Mouse (Mus musculus) forebrain, embryonic 14.5 days (tissue): ENCODE results near the gene Rgs7. TPM values are rescaled to one million over a fixed set of nuclear protein-coding genes. Genes with fewer than 3 reads are reported as not detected.

Experiments used
- ATAC-seq: fragments of 200-750 bp; cut with Nextera tagmentation; 2 replicates; pipeline ENCODE4 v1.8.0; 2017; ENCODE audit warnings: mild to moderate bottlenecking, moderate library complexity
- DNase-seq: peaks from one replicate; pipeline ENCODE4 v3.0.0-alpha.2; 2015; ENCODE audit warnings: low spot score
- H3K27ac ChIP-seq: fragments of 300-500 bp; sonication (generic); 2 replicates; pipeline ENCODE4 v1.5.1; 2014; ENCODE audit warnings: low read depth, mild to moderate bottlenecking, control low read depth, low read length, moderate library complexity
- H3K27me3 ChIP-seq: fragments of 300-500 bp; sonication (generic); replicated peaks from 2 replicates; pipeline ENCODE4 v1.6.1; 2014; ENCODE audit warnings: low read length, control low read depth, mixed read lengths; ENCODE audit not compliant: control insufficient read depth, insufficient read depth
- H3K36me3 ChIP-seq: fragments of 300-500 bp; sonication (generic); 2 replicates; pipeline ENCODE4 v1.6.1; 2014; ENCODE audit warnings: low read length, control low read depth; ENCODE audit not compliant: control insufficient read depth, insufficient read depth
- H3K4me1 ChIP-seq: fragments of 300-500 bp; sonication (generic); 2 replicates; pipeline ENCODE4 v1.6.1; 2014; ENCODE audit warnings: antibody characterized with exemption, low read length, control low read depth; ENCODE audit not compliant: control insufficient read depth, insufficient read depth
- H3K4me2 ChIP-seq: fragments of 300-500 bp; sonication (generic); 2 replicates; pipeline ENCODE4 v1.6.1; 2014; ENCODE audit warnings: mild to moderate bottlenecking, control low read depth, low read length
- H3K4me3 ChIP-seq: fragments of 300-500 bp; sonication (generic); 2 replicates; pipeline ENCODE4 v1.5.1; 2014; ENCODE audit warnings: low read depth, low read length, control low read depth
- H3K9ac ChIP-seq: fragments of 300-500 bp; sonication (generic); 2 replicates; pipeline ENCODE4 v1.6.1; 2014; ENCODE audit warnings: mild to moderate bottlenecking, low read length, control low read depth, moderate library complexity
- H3K9me3 ChIP-seq: fragments of 300-500 bp; sonication (generic); replicated peaks from 2 replicates; pipeline ENCODE4 v1.6.1; 2016; ENCODE audit warnings: low read length, control low read depth, mixed read lengths; ENCODE audit not compliant: control insufficient read depth
- WGBS: fragments of 180-500 bp; shearing (Covaris S2); extraction: QIAGEN DNeasy Blood & Tissue Kit; methylation state at CpG from one replicate; pipeline ENCODE4 v1.1.7; 2014; 5-methylcytosine and 5-hydroxymethylcytosine counted together
- polyA plus RNA-seq: library from polyadenylated mRNA; unstranded; fragments of >200 nt; fragmentation: Nextera tagmentation; extraction: Ambion mirVana; gene quantifications from 2 replicates; pipeline ENCODE4 v1.2.1, GENCODE M21; 2014

Rgs7 gene
- polyA plus RNA-seq, 1 experiment from 2014 or later, result 19.1 TPM

GRCm38 (mm10) chr1:175300404-175300803 lies 191.9 kb downstream of the Rgs7 start:
- Histone ChIP-seq H3K36me3 (no peaks in the 10 kb centered on the region), H3K27ac (no peak overlapping the region), H3K9me3 (no peaks in the 10 kb centered on the region), H3K27me3 (no peaks in the 10 kb centered on the region), H3K9ac (no peak overlapping the region), H3K4me2 (no peak overlapping the region), H3K4me3 (no peak overlapping the region), H3K4me1 (0 out of 2 replicates have a peak, but pooled peaks cover 3% of the 10 kb centered on the region)
- DNase-seq (peak; percentile 49), ATAC-seq (peak; percentile 52)
- 19% methylated on average over 3 of the region's 3 CpGs for WGBS

- DNase-seq (no peak), ATAC-seq (peak; percentile 12; the same call in 1 of the 2 replicates)
- Histone ChIP-seq H3K9ac (no peak overlapping the region), H3K4me1 (0 out of 2 replicates have a peak, but pooled peaks cover 3% of the 10 kb centered on the region), H3K9me3 (no peaks in the 10 kb centered on the region), H3K27me3 (no peaks in the 10 kb centered on the region), H3K4me3 (no peak overlapping the region), H3K27ac (no peak overlapping the region), H3K4me2 (no peak overlapping the region), H3K36me3 (no peaks in the 10 kb centered on the region)
- 94% methylated on average over 2 of the region's 2 CpGs for WGBS
Observed at GRCm38 (mm10) chr1:175299603-175300397, 192.5 kb downstream of the Rgs7 start.

GRCm38 (mm10) chr1:175296906-175297305 lies 195.4 kb downstream of the Rgs7 start:
- H3K9me3 ChIP-seq, result no peaks in the 10 kb centered on the region
- H3K4me1 ChIP-seq, result 0 out of 2 replicates have a peak, but pooled peaks cover 3% of the 10 kb centered on the region
- H3K4me2 ChIP-seq, result no peak overlapping the region
- H3K36me3 ChIP-seq, result no peaks in the 10 kb centered on the region
- 91% methylated on average over 1 of the region's 1 CpGs for WGBS
- H3K27ac ChIP-seq, result no peak overlapping the region
- ATAC-seq (no peak), DNase-seq (no peak)
- H3K4me3 ChIP-seq, result no peak overlapping the region
- no peaks in the 10 kb centered on the region for H3K27me3 ChIP-seq
- no peak overlapping the region for H3K9ac ChIP-seq

- Histone ChIP-seq H3K4me1 (no peaks in the 10 kb centered on the region), H3K27me3 (no peaks in the 10 kb centered on the region), H3K36me3 (no peaks in the 10 kb centered on the region), H3K4me3 (no peak overlapping the region), H3K9ac (no peak overlapping the region), H3K9me3 (no peaks in the 10 kb centered on the region), H3K27ac (no peak overlapping the region), H3K4me2 (no peak overlapping the region)
- ATAC-seq (no peak), DNase-seq (no peak)
- 82% methylated on average over 1 of the region's 1 CpGs for WGBS
Observed at GRCm38 (mm10) chr1:175290072-175290471, 202.2 kb downstream of the Rgs7 start.

GRCm38 (mm10) chr1:175262341-175262740 lies 230.0 kb downstream of the Rgs7 start:
- H3K4me1 ChIP-seq, result no peaks in the 10 kb centered on the region
- H3K36me3 ChIP-seq, result no peaks in the 10 kb centered on the region
- H3K4me2 ChIP-seq, result no peak overlapping the region
- no peak overlapping the region for H3K27ac ChIP-seq
- H3K9ac ChIP-seq, result no peak overlapping the region
- H3K27me3 ChIP-seq, result no peaks in the 10 kb centered on the region
- no peak overlapping the region for H3K4me3 ChIP-seq
- DNase-seq (peak; percentile 10), ATAC-seq (peak; percentile 44; the same call in 1 of the 2 replicates)
- no peaks in the 10 kb centered on the region for H3K9me3 ChIP-seq

- no peak overlapping the region for H3K4me2 ChIP-seq
- DNase-seq, result no peak
Observed at GRCm38 (mm10) chr1:175259374-175259773, 232.9 kb downstream of the Rgs7 start.

GRCm38 (mm10) chr1:175255224-175255623 lies 237.1 kb downstream of the Rgs7 start:
- ATAC-seq (no peak), DNase-seq (no peak)
- no peak overlapping the region for H3K9ac ChIP-seq
- no peak overlapping the region for H3K27ac ChIP-seq
- H3K9me3 ChIP-seq, result no peaks in the 10 kb centered on the region
- H3K4me2 ChIP-seq, result no peak overlapping the region
- H3K27me3 ChIP-seq, result no peaks in the 10 kb centered on the region
- no peaks in the 10 kb centered on the region for H3K4me1 ChIP-seq
- no peak overlapping the region for H3K4me3 ChIP-seq
- WGBS, result 72% methylated on average over 3 of the region's 3 CpGs
- H3K36me3 ChIP-seq, result no peaks in the 10 kb centered on the region

More at GRCm38 (mm10) chr1:175259374-175259773, 232.9 kb downstream of the Rgs7 start:
- WGBS, result 79% methylated on average over 1 of the region's 1 CpGs
- ATAC-seq, result no peak
- Histone ChIP-seq H3K4me3 (no peak overlapping the region), H3K27ac (no peak overlapping the region), H3K9ac (no peak overlapping the region), H3K36me3 (no peaks in the 10 kb centered on the region), H3K27me3 (no peaks in the 10 kb centered on the region), H3K4me1 (no peaks in the 10 kb centered on the region), H3K9me3 (no peaks in the 10 kb centered on the region)

GRCm38 (mm10) chr1:175254724-175255123 lies 237.6 kb downstream of the Rgs7 start:
- no peaks in the 10 kb centered on the region for H3K4me1 ChIP-seq
- ATAC-seq (peak; percentile 75; the same call in 1 of the 2 replicates), DNase-seq (peak; percentile 48)
- WGBS, result 39% methylated on average over 3 of the region's 3 CpGs
- H3K36me3 ChIP-seq, result no peaks in the 10 kb centered on the region
- no peak overlapping the region for H3K9ac ChIP-seq
- no peaks in the 10 kb centered on the region for H3K9me3 ChIP-seq
- H3K4me2 ChIP-seq, result no peak overlapping the region
- H3K4me3 ChIP-seq, result no peak overlapping the region
- H3K27ac ChIP-seq, result no peak overlapping the region
- no peaks in the 10 kb centered on the region for H3K27me3 ChIP-seq

GRCm38 (mm10) chr1:175242135-175242534 lies 250.2 kb downstream of the Rgs7 start:
- DNase-seq (no peak), ATAC-seq (no peak)
- no peak overlapping the region for H3K4me2 ChIP-seq
- no peak overlapping the region for H3K4me3 ChIP-seq
- H3K9ac ChIP-seq, result no peak overlapping the region
- no peaks in the 10 kb centered on the region for H3K27me3 ChIP-seq
- no peaks in the 10 kb centered on the region for H3K9me3 ChIP-seq
- no peaks in the 10 kb centered on the region for H3K36me3 ChIP-seq
- H3K27ac ChIP-seq, result no peak overlapping the region
- WGBS, result 82% methylated on average over 5 of the region's 5 CpGs
- H3K4me1 ChIP-seq, result no peaks in the 10 kb centered on the region
